Mouse (Mus musculus) effector memory CD4-positive, alpha-beta T cell, adult 7 months (primary cell): ENCODE measurements around the gene Clip3. TPM values are rescaled to one million over a fixed set of nuclear protein-coding genes. Genes with fewer than 3 reads are reported as not detected.

ENCODE experiments used
- polyA plus RNA-seq: library from polyadenylated mRNA; unstranded; fragments of 100-300 nt; shearing (Covaris generic); gene quantifications from one replicate; pipeline ENCODE4 v1.2.1, GENCODE M21; 2017

Gene Clip3
- 0.83 TPM for polyA plus RNA-seq

DNA sequence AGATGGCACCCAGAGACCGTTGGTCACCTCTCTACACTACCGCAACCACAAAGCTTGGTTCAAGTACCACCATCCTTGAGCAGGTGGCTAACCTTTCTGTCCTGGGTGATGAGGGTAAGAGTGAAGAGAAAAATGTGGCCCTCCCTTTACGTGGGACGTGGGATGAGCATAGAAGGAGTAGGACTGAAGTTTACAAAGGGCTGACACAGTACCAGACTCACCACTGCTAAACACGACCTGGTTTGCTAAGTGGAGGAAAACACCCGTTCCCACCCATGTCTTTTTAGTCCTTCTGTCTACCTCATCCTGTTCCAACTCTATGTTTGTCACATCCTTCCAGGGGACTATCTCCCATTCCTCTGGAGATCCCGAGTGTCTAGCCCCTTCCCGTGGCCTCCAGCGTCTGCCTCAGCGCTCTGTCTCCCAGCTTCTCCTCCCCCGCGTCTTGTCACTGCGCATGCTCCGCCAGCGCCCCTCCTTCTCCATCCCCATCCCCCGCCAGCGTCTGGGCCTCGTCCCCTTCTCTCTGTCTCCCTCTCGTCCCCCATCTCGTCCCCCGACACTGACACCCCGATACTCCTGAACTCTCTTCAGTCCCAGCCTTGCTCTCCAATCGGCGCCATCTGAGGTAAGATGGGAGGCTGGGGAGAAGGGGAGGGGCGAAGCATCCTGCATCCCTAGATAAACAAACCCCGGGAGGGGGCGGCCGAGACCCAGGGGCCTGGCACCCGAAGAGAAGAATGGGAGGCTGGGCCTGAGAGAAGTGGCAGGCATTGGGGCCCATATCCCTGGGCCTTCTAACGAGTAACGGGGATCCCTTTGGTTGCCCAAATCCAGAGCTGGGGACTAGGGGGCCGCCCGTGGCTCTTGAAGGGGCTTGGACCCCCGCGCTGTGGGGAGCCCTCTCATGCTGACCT lies at the start of gene Clip3:
Gene Clip3, plus strand, starts transcription at position 514 of the 917 bp plus-strand sequence.

DNA sequence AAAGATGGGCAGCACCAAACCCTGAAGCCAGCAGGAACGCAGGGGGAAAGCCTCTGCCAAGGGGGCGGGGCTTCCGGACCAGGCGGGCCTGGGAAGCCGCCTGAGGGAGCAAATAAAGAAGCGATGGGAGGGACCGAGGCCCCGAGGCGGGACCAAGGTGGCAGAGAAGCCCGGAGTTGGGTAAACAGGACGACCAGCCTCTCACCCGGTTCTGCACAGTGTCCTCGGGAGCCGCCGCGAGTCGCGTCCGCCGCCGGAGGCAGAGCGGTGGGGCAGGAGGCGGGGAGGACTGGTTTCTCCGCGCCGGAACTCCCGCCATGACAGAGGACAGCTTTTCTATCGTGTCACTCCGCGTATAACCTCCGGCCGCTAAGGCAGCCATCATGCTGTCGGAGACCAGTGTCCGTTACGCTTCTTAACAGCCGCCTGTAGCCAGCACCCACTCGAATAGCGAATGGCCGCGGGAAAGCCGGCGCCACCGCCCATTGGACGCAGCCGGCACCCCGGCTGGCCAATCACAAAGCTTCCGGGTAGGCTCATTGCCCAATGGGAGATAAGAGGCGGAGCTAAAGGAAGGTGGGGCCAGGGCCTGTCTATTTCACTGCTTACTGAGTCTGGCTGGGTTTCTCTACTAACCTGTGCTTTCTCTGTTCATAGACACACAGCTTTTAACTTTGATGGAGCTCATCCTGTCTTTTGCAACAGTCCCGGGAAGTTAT lies 11.4 kb upstream of the Clip3 start, which contains the start of the genes Thap8 and Wdr62:
Gene Thap8, plus strand, starts transcription at position 144 of the 719 bp plus-strand sequence.
Gene Wdr62, minus strand, starts transcription at position 469 of the 719 bp plus-strand sequence.

DNA sequence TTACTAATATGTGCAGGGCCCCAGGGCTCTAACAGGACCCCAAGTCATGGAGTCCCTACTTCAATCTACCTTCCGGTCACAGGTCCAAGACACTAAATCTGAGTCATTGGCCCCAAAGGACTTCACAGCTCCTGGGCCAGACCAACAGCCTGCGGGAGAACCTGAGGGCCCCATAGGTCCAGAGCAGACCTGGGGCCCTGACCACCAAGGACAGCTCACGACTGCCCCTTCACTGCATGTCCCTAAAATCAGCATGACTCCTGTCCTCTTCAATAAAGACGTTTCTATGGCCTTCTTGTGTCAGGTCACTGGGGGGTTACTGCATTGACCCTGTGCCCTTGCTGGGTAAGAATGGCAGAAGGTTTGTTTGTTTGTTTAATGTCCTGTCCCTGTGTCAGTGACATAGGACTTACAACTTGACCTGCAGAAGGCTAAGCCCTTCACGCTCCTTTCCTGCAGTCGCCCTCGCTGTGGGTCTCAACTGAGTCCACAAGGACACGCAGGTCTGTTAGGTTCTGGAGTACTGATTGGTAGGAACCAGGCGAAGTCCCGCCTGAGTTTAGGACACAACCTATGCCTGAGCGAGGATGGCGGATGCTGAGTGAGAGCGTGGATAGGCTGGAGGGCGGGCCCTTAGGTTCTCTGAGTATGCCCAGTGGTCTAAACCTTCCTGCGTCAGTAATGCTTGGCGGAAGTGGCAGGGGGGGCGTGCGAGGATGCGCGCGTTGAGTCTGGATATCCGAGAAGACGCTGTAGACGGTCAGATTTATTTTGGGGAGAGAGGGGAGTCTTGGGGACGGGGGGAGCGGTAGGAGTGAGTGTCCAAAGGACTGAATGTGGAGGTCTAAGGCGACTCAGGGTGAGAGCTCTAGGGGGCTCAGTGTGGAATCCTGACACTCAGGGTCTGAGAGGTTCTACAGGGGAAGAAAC lies 16.8 kb downstream of the Clip3 start, which contains the start of gene Alkbh6:
Gene Alkbh6, plus strand, starts transcription at position 642 of the 930 bp plus-strand sequence.

DNA sequence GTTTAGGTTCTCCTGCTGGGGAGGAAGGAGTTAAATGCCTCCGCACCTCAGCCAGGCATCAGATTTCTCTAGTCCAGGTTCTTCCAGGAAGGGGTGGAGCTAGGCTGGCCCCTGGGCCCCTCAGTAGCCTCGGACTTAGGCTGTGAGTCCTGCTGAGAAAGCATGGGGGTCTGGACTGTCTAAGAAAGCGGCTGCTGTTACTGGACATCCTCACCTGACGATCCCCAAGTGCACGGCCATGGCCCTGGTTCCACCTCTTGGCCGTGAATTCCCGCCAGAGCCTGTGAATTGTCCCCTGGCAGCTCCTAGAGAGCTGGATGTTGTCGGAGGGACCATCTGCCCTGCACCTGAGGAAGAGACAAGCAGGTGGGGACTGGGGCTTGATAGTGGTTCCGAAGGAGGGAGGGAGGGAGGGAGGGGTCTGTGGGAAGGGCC lies 23.2 kb downstream of the Clip3 start, which contains the start of gene Syne4:
Gene Syne4, plus strand, starts transcription at position 87 of the 435 bp plus-strand sequence.

DNA sequence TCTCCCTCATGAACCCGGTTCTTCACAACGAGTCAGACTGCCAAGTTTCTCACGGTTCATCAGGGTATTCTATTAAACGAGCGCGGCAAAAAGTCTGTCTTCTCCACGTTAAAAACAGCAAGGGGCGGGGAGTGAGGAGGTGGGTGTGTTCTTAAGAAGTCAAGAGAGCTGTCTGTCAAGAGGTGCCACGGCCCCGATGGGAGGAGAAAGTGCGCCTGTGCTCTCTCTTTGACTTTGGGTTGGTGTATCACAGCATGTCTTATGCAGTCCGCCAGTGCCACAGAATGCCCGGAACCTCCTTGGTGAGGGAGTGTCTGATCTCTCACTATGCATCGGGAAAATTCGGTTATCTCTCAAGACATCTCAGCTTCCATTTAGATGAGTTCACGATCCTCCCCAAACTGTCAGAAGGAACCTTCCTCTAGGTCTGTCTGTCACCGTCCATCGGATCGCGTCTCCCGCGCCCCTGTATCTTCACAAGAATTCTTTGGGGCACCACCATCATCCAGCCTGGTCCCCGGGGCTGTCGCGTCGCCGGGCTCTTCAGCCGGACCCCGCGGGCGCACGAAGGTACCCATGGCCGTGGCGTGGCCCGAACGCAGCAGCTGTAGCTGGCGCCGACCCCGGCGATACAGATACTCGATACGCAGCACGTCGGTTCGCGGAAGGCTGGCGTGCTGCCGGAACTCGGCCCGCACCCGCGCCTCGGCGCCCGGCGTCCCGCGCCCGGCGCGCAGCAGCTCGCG lies 30.2 kb downstream of the Clip3 start, which contains the start of gene E130208F15Rik:
Gene E130208F15Rik, plus strand, starts transcription at position 202 of the 746 bp plus-strand sequence.

GRCm38 (mm10) chr7:30323795-30324194 lies 32.3 kb downstream of the Clip3 start, which contains the start of gene Sdhaf1:
Sdhaf1 (minus strand) TSS chr7:30323895.

Other genes with a start within 250 kb of the Clip3 start
- gene Zfp14, start 240.3 kb upstream of the Clip3 start, polyA plus RNA-seq = 2.1 TPM
- gene Zfp82, start 218.8 kb upstream of the Clip3 start, polyA plus RNA-seq = 7.4 TPM
- gene Gm26920, start 201.3 kb upstream of the Clip3 start, polyA plus RNA-seq = not detected
- 6.2 TPM for gene Zfp566, start 201.2 kb upstream of the Clip3 start, polyA plus RNA-seq
- 66.9 TPM for gene Zfp260, start 197.0 kb upstream of the Clip3 start, polyA plus RNA-seq
- 13.4 TPM for gene Zfp382, start 169.8 kb upstream of the Clip3 start, polyA plus RNA-seq
- gene Zfp146, start 122.0 kb upstream of the Clip3 start, polyA plus RNA-seq = 32.3 TPM
- gene Cox7a1, start 107.6 kb upstream of the Clip3 start, polyA plus RNA-seq = not detected
- 60.7 TPM for gene Capns1, start 92.9 kb upstream of the Clip3 start, polyA plus RNA-seq
- 32.3 TPM for gene Polr2i, start 59.8 kb upstream of the Clip3 start, polyA plus RNA-seq
- 61.3 TPM for gene Tbcb, start 59.5 kb upstream of the Clip3 start, polyA plus RNA-seq
- gene Ovol3, start 56.0 kb upstream of the Clip3 start, polyA plus RNA-seq = not detected
- gene Thap8, start 11.6 kb upstream of the Clip3 start, polyA plus RNA-seq = 0.85 TPM
- 4.5 TPM for gene Wdr62, start 11.3 kb upstream of the Clip3 start, polyA plus RNA-seq
- 92.3 TPM for gene Alkbh6, start 17.0 kb downstream of the Clip3 start, polyA plus RNA-seq
- 2.6 TPM for gene Syne4, start 23.1 kb downstream of the Clip3 start, polyA plus RNA-seq
- gene E130208F15Rik, start 30.0 kb downstream of the Clip3 start, polyA plus RNA-seq = not detected
- 16.2 TPM for gene Sdhaf1, start 32.2 kb downstream of the Clip3 start, polyA plus RNA-seq
- gene Lrfn3, start 71.0 kb downstream of the Clip3 start, polyA plus RNA-seq = not detected
- gene Tyrobp, start 122.0 kb downstream of the Clip3 start, polyA plus RNA-seq = not detected
- 749 TPM for gene Hcst, start 128.1 kb downstream of the Clip3 start, polyA plus RNA-seq
- gene Nfkbid, start 130.0 kb downstream of the Clip3 start, polyA plus RNA-seq = 888 TPM
- 24.5 TPM for gene Aplp1, start 153.8 kb downstream of the Clip3 start, polyA plus RNA-seq
- gene Kirrel2, start 166.0 kb downstream of the Clip3 start, polyA plus RNA-seq = not detected
- gene Nphs1, start 166.6 kb downstream of the Clip3 start, polyA plus RNA-seq = 0.22 TPM
- not detected for gene Prodh2, start 201.9 kb downstream of the Clip3 start, polyA plus RNA-seq
- gene Arhgap33, start 243.3 kb downstream of the Clip3 start, polyA plus RNA-seq = 1.1 TPM